Mouse (Mus musculus) ovary, postnatal 14 days (tissue): ENCODE results near the gene Gm5938.

Source experiments
- DNase-seq: peaks from one replicate; pipeline ENCODE4 v3.0.0; 2022; ENCODE audit warnings: low spot score

Gm5938 gene

DNA sequence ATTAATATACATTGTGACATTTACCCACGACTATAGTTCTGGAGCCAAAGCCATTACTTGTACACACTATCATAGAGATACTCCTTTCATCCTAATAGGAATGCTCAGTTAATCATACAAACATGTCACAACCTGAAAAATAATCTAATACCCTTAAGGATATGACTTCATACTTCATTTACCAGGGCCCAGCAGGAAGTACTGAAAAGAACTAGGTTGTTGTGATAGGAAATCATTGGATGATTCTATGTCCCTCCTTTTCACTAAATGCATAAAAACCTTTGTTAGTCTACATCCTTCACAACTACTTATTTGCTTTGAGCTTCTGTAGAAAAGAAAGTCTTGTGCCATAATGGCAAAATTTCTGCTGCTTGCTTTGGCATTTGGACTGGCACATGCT, at the start of gene Gm5938:
Gm5938 (plus strand) TSS at position 301 of the 400 bp plus-strand sequence.
- no peak for DNase-seq

DNA sequence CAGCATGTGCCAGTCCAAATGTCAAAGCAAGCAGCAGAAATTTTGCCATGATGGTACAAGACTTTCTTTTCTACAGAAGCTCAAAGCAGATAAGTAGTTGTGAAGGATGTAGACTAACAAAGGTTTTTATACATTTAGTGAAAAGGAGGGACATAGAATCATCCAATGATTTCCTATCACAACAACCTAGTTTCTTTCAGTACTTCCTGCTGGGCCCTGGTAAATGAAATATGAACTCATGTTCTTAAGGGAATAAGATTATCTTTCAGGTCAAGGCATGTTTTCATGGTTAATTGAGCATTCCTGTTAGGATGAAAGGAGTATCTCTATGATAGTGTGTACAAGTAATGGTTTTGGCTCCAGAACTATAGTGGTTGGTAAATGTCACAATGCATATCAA, 34.0 kb upstream of the Gm5938 start, which contains the start of gene Obp1a:
Obp1a (minus strand) TSS at position 101 of the 400 bp plus-strand sequence.
- no peak for DNase-seq
